Mouse (Mus musculus) forebrain, embryonic 15.5 days (tissue): ENCODE measurements at regions not wholly inside any gene's neighbourhood (a gene's known extent, or its start where the extent isn't known, plus 50 kb on each side); places are given as distances from the start of the nearest gene placed in this dataset.

Source experiments
- ATAC-seq: fragments of 200-750 bp; cut with Nextera tagmentation; replicated peaks from 2 replicates; pipeline ENCODE4 v1.8.0; 2017; ENCODE audit warnings: mild to moderate bottlenecking, moderate TSS enrichment, moderate library complexity
- H3K27ac ChIP-seq: fragments of 300-500 bp; sonication (generic); replicated peaks from 2 replicates; pipeline ENCODE4 v1.5.1; 2015; ENCODE audit warnings: mild to moderate bottlenecking, inconsistent platforms
- H3K27me3 ChIP-seq: fragments of 300-500 bp; sonication (generic); 2 replicates; pipeline ENCODE4 v1.6.1; 2015; ENCODE audit warnings: inconsistent platforms
- H3K36me3 ChIP-seq: fragments of 300-500 bp; sonication (generic); 2 replicates; pipeline ENCODE4 v1.6.1; 2015; ENCODE audit warnings: mild to moderate bottlenecking, inconsistent platforms
- H3K4me1 ChIP-seq: fragments of 300-500 bp; sonication (generic); 2 replicates; pipeline ENCODE4 v1.6.1; 2015; ENCODE audit warnings: inconsistent platforms
- H3K4me2 ChIP-seq: fragments of 300-500 bp; sonication (generic); replicated peaks from 2 replicates; pipeline ENCODE4 v1.6.1; 2015; ENCODE audit warnings: mild to moderate bottlenecking, inconsistent platforms
- H3K4me3 ChIP-seq: fragments of 300-500 bp; sonication (generic); 2 replicates; pipeline ENCODE4 v1.5.1; 2015; ENCODE audit warnings: mild to moderate bottlenecking, inconsistent platforms
- H3K9ac ChIP-seq: fragments of 300-500 bp; sonication (generic); replicated peaks from 2 replicates; pipeline ENCODE4 v1.6.1; 2015; ENCODE audit warnings: mild to moderate bottlenecking, inconsistent platforms
- H3K9me3 ChIP-seq: fragments of 300-500 bp; sonication (generic); 2 replicates; pipeline ENCODE4 v1.6.1; 2016; ENCODE audit warnings: inconsistent platforms
- WGBS: fragments of 180-500 bp; shearing (Covaris S2); methylation state at CpG from one replicate; pipeline ENCODE4 v1.1.7; 2015; ENCODE audit warnings: mixed read lengths; 5-methylcytosine and 5-hydroxymethylcytosine counted together

- no peak overlapping the region for H3K4me2 ChIP-seq
- H3K27ac ChIP-seq: no peak overlapping the region
- no peaks in the 10 kb centered on the region for H3K9me3 ChIP-seq
- H3K36me3 ChIP-seq: no peaks in the 10 kb centered on the region
- 58% methylated on average over 3 of the region's 3 CpGs for WGBS
- no peak overlapping the region for H3K9ac ChIP-seq
- H3K4me3 ChIP-seq: no peak overlapping the region
- no peak for ATAC-seq
- H3K4me1 ChIP-seq: no peaks in the 10 kb centered on the region
- no peaks in the 10 kb centered on the region for H3K27me3 ChIP-seq
Measured at GRCm38 (mm10) chr2:108160865-108161264, 870.4 kb downstream of the Kcna4 start.

GRCm38 (mm10) chr2:108165085-108165484 is 874.6 kb downstream of the Kcna4 start:
- no peak for ATAC-seq
- H3K9ac ChIP-seq: no peak overlapping the region
- no peaks in the 10 kb centered on the region for H3K27me3 ChIP-seq
- no peaks in the 10 kb centered on the region for H3K4me1 ChIP-seq
- no peaks in the 10 kb centered on the region for H3K9me3 ChIP-seq
- no peak overlapping the region for H3K4me3 ChIP-seq
- H3K36me3 ChIP-seq: no peaks in the 10 kb centered on the region
- 84% methylated on average over 1 of the region's 1 CpGs for WGBS
- no peak overlapping the region for H3K4me2 ChIP-seq
- no peak overlapping the region for H3K27ac ChIP-seq
